10 mouse cellular contexts compared by ENCODE assay signal in the genomic region with DNA sequence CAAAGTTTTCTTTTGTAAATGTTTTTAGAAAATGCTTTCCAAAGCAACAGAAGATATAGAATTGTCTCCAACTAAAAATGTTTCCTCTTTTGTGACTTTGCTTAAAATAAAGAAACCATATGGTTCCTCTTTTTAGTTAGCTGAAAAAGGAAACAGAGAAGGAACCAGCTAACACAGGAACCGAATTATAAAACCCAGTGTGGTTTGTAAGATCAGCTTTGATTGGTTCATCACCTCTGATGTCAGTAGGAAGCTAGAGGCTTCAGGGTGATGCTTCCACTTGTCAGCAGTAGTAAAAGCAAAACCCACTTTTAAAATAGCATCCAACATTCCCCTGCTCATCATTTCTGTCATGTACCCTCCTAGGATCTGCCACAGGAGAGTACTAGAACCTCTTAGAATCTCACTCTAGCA. TPM values are rescaled to one million over a fixed set of nuclear protein-coding genes. Genes with fewer than 3 reads are reported as not detected.
DNase-seq lines count a peak whose midpoint lies in the region; ATAC-seq and TF ChIP-seq lines count a peak whose summit lies in the region.
"Had no signal": no experiment of that assay in that cellular context is flagged by ENCODE, and none has a peak within 500 bp of the region (broad histone marks: within the 10 kb centered on the region; RNA-seq: fewer than 3 reads in every experiment).

No protein-coding gene starts in this region.

- WGBS in limb, embryonic 14.5 days, result 74% methylated on average over 1 of the region's 1 CpGs
- WGBS in limb, embryonic 10.5 days, result 83% methylated on average over 1 of the region's 1 CpGs
- WGBS in kidney, embryonic 16.5 days, result 62% methylated on average over 1 of the region's 1 CpGs

- H3K4me2 ChIP-seq in limb, embryonic 14.5 days (replicated peaks; ENCODE audit: low read depth, low read length, severe bottlenecking), result no peak overlapping the region
- no peak overlapping the region for H3K4me2 ChIP-seq in kidney, embryonic 16.5 days (replicated peaks; ENCODE audit: low read depth, low read length)
- H3K4me2 ChIP-seq: kidney, embryonic 15.5 days had no signal

- peak; percentile 13 for DNase-seq in limb, embryonic 14.5 days (ENCODE audit: low spot score)
- DNase-seq in limb, embryonic 10.5 days (ENCODE audit: low spot score), result no peak
- DNase-seq in CD4-positive helper T cell, adult 2 months (ENCODE audit: low read depth, low spot score), result peak; percentile 88
- DNase-seq in NIH3T3 (ENCODE audit: low read depth), result peak; percentile 50
- DNase-seq in cerebellum, adult 9-11 months, result no peak
- DNase-seq: adrenal gland, adult 8-10 months had no signal

- peaks cover 6% of the 10 kb centered on the region; the same call in 1 of the 2 replicates for H3K36me3 ChIP-seq in limb, embryonic 14.5 days (ENCODE audit: control insufficient read depth, insufficient read depth, low read length)
- H3K36me3 ChIP-seq in limb, embryonic 10.5 days, result 0 out of 2 replicates have a peak, but pooled peaks cover 8% of the 10 kb centered on the region
- no peaks in the 10 kb centered on the region for H3K36me3 ChIP-seq in kidney, embryonic 16.5 days (ENCODE audit: insufficient read depth, low read length)
- H3K36me3 ChIP-seq: kidney, embryonic 15.5 days had no signal

- no peaks in the 10 kb centered on the region for H3K4me1 ChIP-seq in limb, embryonic 14.5 days (ENCODE audit: control insufficient read depth, insufficient read depth, low read length)
- no peaks in the 10 kb centered on the region for H3K4me1 ChIP-seq in limb, embryonic 10.5 days
- H3K4me1 ChIP-seq in kidney, embryonic 16.5 days (ENCODE audit: insufficient read depth, low read length), result peaks cover 7% of the 10 kb centered on the region

- no peak for ATAC-seq in limb, embryonic 14.5 days (ENCODE audit: low FRiP score, low read depth)
- peak; percentile 90 for ATAC-seq in megakaryocyte, adult 5-6 weeks (ENCODE audit: poor library complexity, severe bottlenecking)
- no peak for ATAC-seq in kidney, embryonic 16.5 days (ENCODE audit: low FRiP score, low TSS enrichment)

- H3K9me3 ChIP-seq in limb, embryonic 14.5 days (ENCODE audit: control insufficient read depth, low read length), result no peaks in the 10 kb centered on the region
- no peaks in the 10 kb centered on the region for H3K9me3 ChIP-seq in limb, embryonic 10.5 days (replicated peaks)
- no peaks in the 10 kb centered on the region for H3K9me3 ChIP-seq in kidney, embryonic 16.5 days (ENCODE audit: low read length)
- H3K9me3 ChIP-seq: kidney, embryonic 15.5 days had no signal

- no peak overlapping the region for H3K9ac ChIP-seq in limb, embryonic 14.5 days (ENCODE audit: low read depth, low read length, severe bottlenecking)
- no peak overlapping the region for H3K9ac ChIP-seq in kidney, embryonic 16.5 days (replicated peaks; ENCODE audit: low read length)
- H3K9ac ChIP-seq: kidney, embryonic 15.5 days had no signal

- no peak overlapping the region for H3K27ac ChIP-seq in limb, embryonic 14.5 days (replicated peaks; ENCODE audit: low read depth, low read length)
- H3K27ac ChIP-seq in limb, embryonic 10.5 days, result no peak overlapping the region
- no peak overlapping the region for H3K27ac ChIP-seq in kidney, embryonic 16.5 days (ENCODE audit: low read length)
- H3K27ac ChIP-seq: kidney, embryonic 15.5 days had no signal

- no peak overlapping the region for H3K4me3 ChIP-seq in limb, embryonic 14.5 days (replicated peaks; ENCODE audit: low read length)
- H3K4me3 ChIP-seq in limb, embryonic 10.5 days, result no peak overlapping the region
- H3K4me3 ChIP-seq in kidney, embryonic 16.5 days (ENCODE audit: low read length), result no peak overlapping the region
- H3K4me3 ChIP-seq: kidney, embryonic 15.5 days had no signal

- TF ChIP-seq POLR2A in limb, embryonic 14.5 days (IDR thresholded peaks at IDR 0.05; ENCODE audit: borderline replicate concordance, extremely low read depth, insufficient read depth, insufficient read length), result no peak

- no peaks in the 10 kb centered on the region for H3K27me3 ChIP-seq in limb, embryonic 14.5 days (ENCODE audit: control insufficient read depth, insufficient read depth, low read length)
- H3K27me3 ChIP-seq in limb, embryonic 10.5 days (ENCODE audit: low read depth, poor library complexity, severe bottlenecking), result no peaks in the 10 kb centered on the region
- H3K27me3 ChIP-seq in kidney, embryonic 16.5 days (ENCODE audit: insufficient read depth, low read length), result no peaks in the 10 kb centered on the region
- H3K27me3 ChIP-seq: kidney, embryonic 15.5 days had no signal

RNA-seq across cellular contexts. Expression of a gene that starts 3.7 kb away (rescaled TPM):
- 4.6 and 4.9 TPM in 2 replicates for polyA plus RNA-seq in limb, embryonic 14.5 days (2012; rRNA removed)
- 2.2 and 2.5 TPM in 2 replicates for polyA plus RNA-seq in limb, embryonic 14.5 days (2014; fragmentation: Nextera tagmentation; extraction: Ambion mirVana)
- 0.11 and 0.16 TPM in 2 replicates for polyA plus RNA-seq in limb, embryonic 10.5 days (2016; fragmentation: Nextera tagmentation; extraction: Ambion mirVana)
- total RNA-seq in megakaryocyte, adult 5-6 weeks (2015), result 1,009 and 1,045 TPM in 2 replicates
- total RNA-seq in megakaryocyte, adult 5-6 weeks (2017), result 207 and 252 TPM in 2 replicates
- polyA plus RNA-seq in kidney, embryonic 16.5 days (2015; fragmentation: Nextera tagmentation; extraction: Ambion mirVana), result 0.50 and 0.60 TPM in 2 replicates

RNA-seq across cellular contexts. Expression of a gene that starts 10.5 kb away (rescaled TPM):
- 0.13 and 0.16 TPM in 2 replicates for polyA plus RNA-seq in limb, embryonic 14.5 days (2012; rRNA removed)
- polyA plus RNA-seq in limb, embryonic 14.5 days (2014; fragmentation: Nextera tagmentation; extraction: Ambion mirVana), result 0.84 and 1.1 TPM in 2 replicates
- polyA plus RNA-seq in limb, embryonic 10.5 days (2016; fragmentation: Nextera tagmentation; extraction: Ambion mirVana), result 0.82 and 1.1 TPM in 2 replicates
- total RNA-seq in megakaryocyte, adult 5-6 weeks (2015), result 115 and 116 TPM in 2 replicates
- total RNA-seq in megakaryocyte, adult 5-6 weeks (2017), result 21.3 and 21.8 TPM in 2 replicates
- polyA plus RNA-seq in kidney, embryonic 16.5 days (2015; fragmentation: Nextera tagmentation; extraction: Ambion mirVana), result 0.51 and 0.56 TPM in 2 replicates
- total RNA-seq: heart, adult 18-20 months had no signal

RNA-seq across cellular contexts. Expression of a gene that starts 10.5 kb away (rescaled TPM):
- 4.4 and 6.0 TPM in 2 replicates for polyA plus RNA-seq in limb, embryonic 14.5 days (2012; rRNA removed)
- polyA plus RNA-seq in limb, embryonic 14.5 days (2014; fragmentation: Nextera tagmentation; extraction: Ambion mirVana), result 5.8 TPM in 2 replicates
- polyA plus RNA-seq in limb, embryonic 10.5 days (2016; fragmentation: Nextera tagmentation; extraction: Ambion mirVana), result 2.0 and 2.2 TPM in 2 replicates
- total RNA-seq in megakaryocyte, adult 5-6 weeks (2015), result 248 and 296 TPM in 2 replicates
- total RNA-seq in megakaryocyte, adult 5-6 weeks (2017), result 242 and 257 TPM in 2 replicates
- 2.3 and 4.0 TPM in 2 replicates for polyA plus RNA-seq in kidney, embryonic 16.5 days (2015; fragmentation: Nextera tagmentation; extraction: Ambion mirVana)

RNA-seq across cellular contexts. Expression of a gene that starts 16.0 kb away (rescaled TPM):
- 0.03 TPM in 1 of 2 replicates, not detected in the other for polyA plus RNA-seq in limb, embryonic 14.5 days (2012; rRNA removed)
- polyA plus RNA-seq in limb, embryonic 14.5 days (2014; fragmentation: Nextera tagmentation; extraction: Ambion mirVana), result 0.26 and 0.40 TPM in 2 replicates
- 0.08 and 0.34 TPM in 2 replicates for polyA plus RNA-seq in limb, embryonic 10.5 days (2016; fragmentation: Nextera tagmentation; extraction: Ambion mirVana)
- 2.8 and 3.4 TPM in 2 replicates for total RNA-seq in megakaryocyte, adult 5-6 weeks (2015)
- 0.37 and 1.1 TPM in 2 replicates for total RNA-seq in megakaryocyte, adult 5-6 weeks (2017)
- 0.14 and 0.45 TPM in 2 replicates for polyA plus RNA-seq in kidney, embryonic 16.5 days (2015; fragmentation: Nextera tagmentation; extraction: Ambion mirVana)
- total RNA-seq: heart, adult 18-20 months had no signal

Comparison
In these comparisons a context has a peak if more than half of its experiments do, and no peak if none do; other contexts are left out.
1. DNase-seq: peak in limb, embryonic 14.5 days (single experiment), CD4-positive helper T cell, adult 2 months (single experiment) and NIH3T3 (single experiment); none in limb, embryonic 10.5 days (single experiment) and cerebellum, adult 9-11 months (single experiment).